Mouse (Mus musculus) gastrocnemius, postnatal 25 days (tissue): ENCODE measurements around the gene Ctnnd1. TPM values are rescaled to one million over a fixed set of nuclear protein-coding genes. Genes with fewer than 3 reads are reported as not detected.
"Not testable (repeated sequence)": the region's sequence is repeated elsewhere in the genome, so short reads cannot be mapped to it uniquely, and the experiment has no call there.

Source experiments
- DNase-seq: peaks from one replicate; pipeline ENCODE4 v3.0.0; 2022
- long read RNA-seq, 2 experiments: library from polyadenylated mRNA; stranded (forward); transcript quantifications; one replicate each; pipeline ENCODE4 v2.0.0; 2021
- total RNA-seq, 2 experiments: library from RNA; stranded (reverse); gene quantifications; 1 replicate in 1 of 2; 2 replicates in 1 of 2; pipeline ENCODE4 v1.2.3; 2021

Gene Ctnnd1
- 10 to 100 TPM; 29.6 to 31.2 TPM for total RNA-seq
- long read RNA-seq, experiment 1, partial matches to known transcripts: 2 of 6 reads
- long read RNA-seq, experiment 1, other reads (novel, unspliced or antisense): 4 of 6 reads
- long read RNA-seq, experiment 2, full-length matches to known transcripts: 1 of 3 reads
- long read RNA-seq, experiment 2, partial matches to known transcripts: 0 of 3 reads
- long read RNA-seq, experiment 2, other reads (novel, unspliced or antisense): 2 of 3 reads

GRCm38 (mm10) chr2:84650464-84651195, at the start of gene Ctnnd1:
Gene Ctnnd1, minus strand, starts transcription at chr2:84650765.
- peak; percentile 87 for DNase-seq

- no peak for DNase-seq
These were observed 44.6 kb upstream of the Ctnnd1 start for GRCm38 (mm10) chr2:84695007-84695695.

- no peak for DNase-seq
These were observed 39.5 kb upstream of the Ctnnd1 start for GRCm38 (mm10) chr2:84690050-84690449.

GRCm38 (mm10) chr2:84688080-84688844, 37.7 kb upstream of the Ctnnd1 start:
- DNase-seq: no peak

- no peak for DNase-seq
These were observed 32.1 kb upstream of the Ctnnd1 start for GRCm38 (mm10) chr2:84682605-84683183.

GRCm38 (mm10) chr2:84679016-84679415, 28.5 kb upstream of the Ctnnd1 start, which contains the start of gene Tmx2:
Gene Tmx2, minus strand, starts transcription at chr2:84679140.
- DNase-seq: no peak

- peak; percentile 93 for DNase-seq
These were observed 27.7 kb upstream of the Ctnnd1 start, which contains the start of the genes Gm28635 and Med19 for GRCm38 (mm10) chr2:84677968-84678880. Gene Gm28635, minus strand, starts transcription at chr2:84678041. Gene Med19, plus strand, starts transcription at chr2:84678402.

- DNase-seq: no peak
These were observed 26.9 kb upstream of the Ctnnd1 start for GRCm38 (mm10) chr2:84677270-84677967.

GRCm38 (mm10) chr2:84671535-84671934, 21.0 kb upstream of the Ctnnd1 start:
- DNase-seq: not testable (repeated sequence)

GRCm38 (mm10) chr2:84670569-84670933, 20.0 kb upstream of the Ctnnd1 start, which contains the start of gene Selenoh:
Gene Selenoh, minus strand, starts transcription at chr2:84670770.
- peak; percentile 66 for DNase-seq

- DNase-seq: no peak
These were observed 19.4 kb upstream of the Ctnnd1 start for GRCm38 (mm10) chr2:84669828-84670568.

GRCm38 (mm10) chr2:84666081-84666480, 15.5 kb upstream of the Ctnnd1 start:
- no peak for DNase-seq

- DNase-seq: no peak
These were observed 12.3 kb upstream of the Ctnnd1 start for GRCm38 (mm10) chr2:84662866-84663265.

- no peak for DNase-seq
These were observed 9.7 kb upstream of the Ctnnd1 start for GRCm38 (mm10) chr2:84660253-84660652.

GRCm38 (mm10) chr2:84658806-84659205, 8.2 kb upstream of the Ctnnd1 start, which contains the start of gene Btbd18:
Gene Btbd18, plus strand, starts transcription at chr2:84659079.
- DNase-seq: no peak

- DNase-seq: no peak
These were observed 5.3 kb upstream of the Ctnnd1 start for GRCm38 (mm10) chr2:84655864-84656263.

GRCm38 (mm10) chr2:84653354-84653753, 2.8 kb upstream of the Ctnnd1 start:
- no peak for DNase-seq

GRCm38 (mm10) chr2:84649674-84650073, 891 bp downstream of the Ctnnd1 start:
- no peak for DNase-seq

GRCm38 (mm10) chr2:84648369-84648768, 2.2 kb downstream of the Ctnnd1 start:
- DNase-seq: no peak
